Mouse (Mus musculus): ENCODE data around the gene Itgb5. TPM values are rescaled to one million over a fixed set of nuclear protein-coding genes. Genes with fewer than 3 reads are reported as not detected.

Itgb5 gene
- polyA plus RNA-seq, 1 experiment: 0.13 TPM

DNA sequence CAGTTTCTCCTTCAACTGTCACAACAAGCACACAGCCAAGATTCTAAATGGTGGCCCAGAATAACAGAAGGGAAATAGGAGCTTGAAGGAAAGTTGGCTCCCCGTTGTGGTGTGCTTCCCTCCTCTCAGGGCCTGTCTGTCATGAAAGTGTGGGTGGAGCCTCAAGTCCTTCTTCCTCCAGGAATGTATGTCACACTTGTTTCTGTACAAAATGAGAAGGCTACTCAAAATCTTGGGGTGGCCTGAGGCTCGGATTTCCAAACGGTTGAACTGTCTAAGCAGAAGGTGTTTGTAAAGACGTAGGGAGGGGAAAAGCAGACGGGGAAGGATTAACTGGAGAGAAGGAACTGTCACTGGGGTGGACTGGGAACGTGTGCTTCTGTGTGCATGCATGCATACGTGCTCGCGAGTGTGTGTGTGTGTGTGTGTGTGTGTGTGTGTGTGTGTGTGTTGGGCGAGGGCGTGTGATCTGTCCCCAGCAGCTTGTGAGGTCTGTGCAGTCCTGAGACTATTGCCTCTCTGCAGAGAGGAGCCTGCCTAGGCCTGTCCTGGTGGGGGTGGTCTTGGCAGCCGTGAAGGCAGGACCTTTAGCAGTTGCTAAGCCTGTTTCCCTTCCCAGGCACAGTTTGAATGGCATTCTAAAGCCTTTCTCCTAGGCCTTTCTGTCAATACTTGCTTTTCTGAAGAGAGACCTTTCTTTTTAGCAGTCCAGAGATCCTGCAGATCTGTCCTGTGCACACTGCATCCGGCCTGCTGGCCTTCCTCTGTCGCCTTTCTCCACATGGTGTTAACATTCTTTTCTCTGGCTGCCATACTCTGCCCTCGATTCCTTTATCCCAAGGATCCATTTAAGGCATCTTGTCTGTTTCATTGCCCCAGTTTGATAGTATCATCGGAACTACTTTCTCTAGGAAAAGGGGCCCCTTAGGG, 53.8 kb downstream of the Itgb5 start:
- Histone ChIP-seq H3K9me3 (ENCODE audit: control insufficient read depth, low read length) (no peaks in the 10 kb centered on the region), H3K4me1 (ENCODE audit: control insufficient read depth) (no peaks in the 10 kb centered on the region), H3K27me3 (ENCODE audit: control insufficient read depth) (no peaks in the 10 kb centered on the region), H3K4me3 (replicated peaks) (no peak overlapping the region), H3K36me3 (ENCODE audit: control insufficient read depth) (no peaks in the 10 kb centered on the region)
- TF ChIP-seq TAL1 (IDR thresholded peaks at IDR 0.05; ENCODE audit: low read length): no peak
- no peak for TF ChIP-seq GATA1 (IDR thresholded peaks at IDR 0.05; ENCODE audit: low read length)

DNA sequence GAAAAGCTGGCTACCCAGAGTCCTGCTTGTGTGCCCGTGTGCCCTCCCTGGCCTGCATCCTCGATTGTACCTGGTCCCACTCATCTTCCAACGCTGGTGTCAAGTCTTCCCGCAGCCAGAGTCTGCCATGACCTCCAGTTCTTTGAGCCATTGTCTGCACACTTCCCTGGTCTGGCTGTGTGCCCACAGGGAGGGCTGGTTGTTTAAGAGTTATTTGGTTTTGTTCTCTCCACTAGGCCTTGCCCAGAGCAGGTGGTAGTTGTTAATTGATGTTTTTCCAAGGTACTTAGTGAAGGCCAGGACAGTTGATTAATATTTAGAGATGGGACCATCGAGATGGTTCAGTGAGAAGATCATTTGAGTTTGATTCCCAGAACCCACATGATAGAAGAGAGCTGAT, 54.7 kb downstream of the Itgb5 start:
- no peaks in the 10 kb centered on the region for H3K27me3 ChIP-seq (ENCODE audit: control insufficient read depth)
- no peak for TF ChIP-seq TAL1 (IDR thresholded peaks at IDR 0.05; ENCODE audit: low read length)
- TF ChIP-seq GATA1 (IDR thresholded peaks at IDR 0.05; ENCODE audit: low read length): no peak
- no peaks in the 10 kb centered on the region for H3K36me3 ChIP-seq (ENCODE audit: control insufficient read depth)
- H3K4me3 ChIP-seq (replicated peaks): no peak overlapping the region
- no peaks in the 10 kb centered on the region for H3K4me1 ChIP-seq (ENCODE audit: control insufficient read depth)
- no peaks in the 10 kb centered on the region for H3K9me3 ChIP-seq (ENCODE audit: control insufficient read depth, low read length)

DNA sequence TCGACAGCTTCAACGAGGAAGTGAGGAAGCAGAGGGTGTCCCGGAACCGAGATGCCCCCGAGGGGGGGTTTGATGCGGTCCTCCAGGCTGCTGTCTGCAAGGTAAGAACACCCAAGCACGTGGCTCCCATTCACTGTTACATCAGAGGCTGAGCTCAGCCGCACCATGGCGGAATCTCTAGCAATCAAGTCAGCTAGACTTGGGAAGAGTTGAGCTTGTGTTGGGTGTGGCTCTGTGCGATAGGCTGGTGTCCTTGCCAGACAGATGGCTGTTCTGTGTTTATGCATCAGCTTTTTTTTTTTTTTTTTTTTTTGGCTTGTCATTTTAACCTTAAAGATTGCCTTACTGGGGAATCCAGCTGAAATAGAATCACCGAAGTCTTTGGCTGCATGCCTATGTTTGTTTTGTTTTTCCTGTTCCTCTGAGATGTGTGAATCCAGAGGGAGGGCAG, 55.6 kb downstream of the Itgb5 start:
- Histone ChIP-seq H3K4me3 (replicated peaks) (no peak overlapping the region), H3K27me3 (ENCODE audit: control insufficient read depth) (no peaks in the 10 kb centered on the region), H3K4me1 (ENCODE audit: control insufficient read depth) (no peaks in the 10 kb centered on the region), H3K36me3 (ENCODE audit: control insufficient read depth) (no peaks in the 10 kb centered on the region), H3K9me3 (ENCODE audit: control insufficient read depth, low read length) (no peaks in the 10 kb centered on the region)
- TF ChIP-seq TAL1 (IDR thresholded peaks at IDR 0.05; ENCODE audit: low read length): no peak
- no peak for TF ChIP-seq GATA1 (IDR thresholded peaks at IDR 0.05; ENCODE audit: low read length)

DNA sequence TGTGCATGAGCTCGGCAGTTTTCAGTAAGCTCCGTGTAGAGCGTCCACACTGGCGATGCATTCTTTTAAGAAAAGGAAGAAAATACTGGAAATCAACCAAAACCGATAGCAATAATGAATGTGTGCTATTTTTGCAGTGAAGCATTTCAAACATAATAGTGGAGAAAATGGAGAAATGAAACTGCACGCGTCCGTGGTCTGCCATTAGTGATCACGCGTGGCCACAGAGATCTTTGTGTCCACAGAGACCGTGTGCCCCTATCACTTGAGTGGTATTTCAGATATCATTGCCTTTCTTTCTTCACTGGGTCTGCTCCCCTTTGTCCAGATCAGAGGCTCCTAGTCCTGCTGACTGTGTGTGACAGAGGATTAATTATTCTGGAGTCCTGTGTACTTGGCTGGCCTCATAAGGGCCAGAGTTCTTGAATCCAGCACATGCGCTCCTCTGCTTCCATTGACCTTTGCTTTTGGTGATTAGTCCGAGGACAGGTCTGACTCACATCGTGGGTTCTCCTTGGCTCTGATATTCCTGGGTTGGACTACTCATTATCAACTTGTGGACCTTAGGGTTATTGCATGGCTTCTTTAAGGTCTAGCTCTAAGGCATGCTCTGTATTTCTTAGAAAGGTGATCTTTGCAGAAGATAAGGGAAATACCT, 56.3 kb downstream of the Itgb5 start:
- TF ChIP-seq GATA1 (IDR thresholded peaks at IDR 0.05; ENCODE audit: low read length) (0 out of 2 replicates have a peak, but pooled peaks have one; percentile 6), TAL1 (IDR thresholded peaks at IDR 0.05; ENCODE audit: low read length) (no peak)
- Histone ChIP-seq H3K9me3 (ENCODE audit: control insufficient read depth, low read length) (no peaks in the 10 kb centered on the region), H3K4me3 (replicated peaks) (no peak overlapping the region), H3K36me3 (ENCODE audit: control insufficient read depth) (no peaks in the 10 kb centered on the region), H3K4me1 (ENCODE audit: control insufficient read depth) (no peaks in the 10 kb centered on the region), H3K27me3 (ENCODE audit: control insufficient read depth) (no peaks in the 10 kb centered on the region)

DNA sequence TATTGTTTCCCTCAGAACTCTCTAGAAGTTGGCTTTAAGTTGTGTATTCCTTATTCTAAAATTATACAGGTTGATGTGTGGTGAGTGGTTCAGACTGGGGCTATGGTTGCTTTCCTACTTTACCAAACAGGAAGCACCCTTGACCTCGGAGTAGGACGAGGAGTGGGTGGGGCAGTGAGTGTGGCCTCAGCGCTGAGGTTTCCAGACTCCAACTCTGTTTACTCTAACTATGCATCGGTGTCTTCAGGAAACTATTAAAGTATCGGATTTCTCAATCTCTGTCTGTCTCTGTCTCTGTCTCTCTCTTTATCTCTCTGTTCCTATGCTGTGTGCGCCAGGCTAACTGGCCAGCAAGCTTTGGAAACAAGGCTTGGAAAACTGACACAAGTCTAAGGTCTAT, 57.2 kb downstream of the Itgb5 start:
- H3K4me1 ChIP-seq (ENCODE audit: control insufficient read depth): no peaks in the 10 kb centered on the region
- H3K27me3 ChIP-seq (ENCODE audit: control insufficient read depth): no peaks in the 10 kb centered on the region
- no peak overlapping the region for H3K4me3 ChIP-seq (replicated peaks)
- H3K9me3 ChIP-seq (ENCODE audit: control insufficient read depth, low read length): no peaks in the 10 kb centered on the region
- no peaks in the 10 kb centered on the region for H3K36me3 ChIP-seq (ENCODE audit: control insufficient read depth)
- TF ChIP-seq GATA1 (IDR thresholded peaks at IDR 0.05; ENCODE audit: low read length) (no peak), TAL1 (IDR thresholded peaks at IDR 0.05; ENCODE audit: low read length) (no peak)

DNA sequence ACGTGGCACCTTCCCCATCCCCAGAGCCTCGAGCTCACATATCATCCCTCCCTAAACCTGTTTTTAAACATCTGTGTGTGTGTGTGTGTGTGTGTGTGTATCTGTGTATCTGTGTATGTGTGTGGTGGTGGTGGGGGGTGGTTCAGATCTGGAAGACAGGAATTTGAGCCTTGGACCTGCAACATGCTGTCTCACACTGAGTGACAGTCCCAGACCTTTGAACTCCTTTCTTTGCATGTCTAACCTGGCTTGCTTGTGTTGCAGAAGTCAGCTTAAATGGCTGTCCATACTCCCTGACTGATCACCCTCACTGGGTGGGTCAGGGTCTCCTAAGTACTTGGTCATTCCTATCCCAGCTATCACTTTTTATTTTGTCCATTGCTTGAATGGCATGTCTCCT, 58.5 kb downstream of the Itgb5 start:
- Histone ChIP-seq H3K36me3 (ENCODE audit: control insufficient read depth) (no peaks in the 10 kb centered on the region), H3K4me3 (replicated peaks) (no peak overlapping the region), H3K4me1 (ENCODE audit: control insufficient read depth) (no peaks in the 10 kb centered on the region), H3K27me3 (ENCODE audit: control insufficient read depth) (no peaks in the 10 kb centered on the region), H3K9me3 (ENCODE audit: control insufficient read depth, low read length) (no peaks in the 10 kb centered on the region)
- TF ChIP-seq GATA1 (IDR thresholded peaks at IDR 0.05; ENCODE audit: low read length) (no peak), TAL1 (IDR thresholded peaks at IDR 0.05; ENCODE audit: low read length) (no peak)

GRCm38 (mm10) chr16:33889000-33889607, 59.6 kb downstream of the Itgb5 start:
- Histone ChIP-seq H3K4me3 (replicated peaks) (no peak overlapping the region), H3K36me3 (ENCODE audit: control insufficient read depth) (no peaks in the 10 kb centered on the region), H3K9me3 (ENCODE audit: control insufficient read depth, low read length) (no peaks in the 10 kb centered on the region), H3K27me3 (ENCODE audit: control insufficient read depth) (no peaks in the 10 kb centered on the region), H3K4me1 (ENCODE audit: control insufficient read depth) (no peaks in the 10 kb centered on the region)
- no peak for TF ChIP-seq TAL1 (IDR thresholded peaks at IDR 0.05; ENCODE audit: low read length)
- no peak for TF ChIP-seq GATA1 (IDR thresholded peaks at IDR 0.05; ENCODE audit: low read length)

DNA sequence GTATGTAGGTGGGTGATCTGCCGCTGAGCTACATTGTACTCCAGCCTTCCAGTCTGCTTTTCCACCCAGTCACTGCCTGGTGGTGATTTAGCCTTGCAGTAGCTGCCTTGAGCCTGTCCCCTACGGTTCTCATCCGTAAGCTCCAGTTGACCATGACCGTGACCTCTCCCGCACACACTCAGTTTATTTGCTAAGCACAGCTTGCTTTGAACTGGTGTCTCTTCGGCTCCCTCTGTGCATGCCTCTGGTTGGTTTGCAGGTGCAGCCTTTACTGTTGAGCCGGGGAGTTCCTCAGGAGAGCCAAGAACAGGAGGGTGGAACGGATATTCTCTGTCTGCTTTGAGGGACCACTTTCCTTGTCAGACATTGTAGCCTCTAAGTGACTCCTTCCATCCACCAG, 61.6 kb downstream of the Itgb5 start:
- Histone ChIP-seq H3K9me3 (ENCODE audit: control insufficient read depth, low read length) (no peaks in the 10 kb centered on the region), H3K27me3 (ENCODE audit: control insufficient read depth) (no peaks in the 10 kb centered on the region), H3K36me3 (ENCODE audit: control insufficient read depth) (no peaks in the 10 kb centered on the region), H3K4me3 (replicated peaks) (no peak overlapping the region), H3K4me1 (ENCODE audit: control insufficient read depth) (no peaks in the 10 kb centered on the region)
- TF ChIP-seq GATA1 (IDR thresholded peaks at IDR 0.05; ENCODE audit: low read length): no peak
- no peak for TF ChIP-seq TAL1 (IDR thresholded peaks at IDR 0.05; ENCODE audit: low read length)

All from erythroblast, embryonic 14.5 days (primary cell).